Mouse (Mus musculus): ENCODE results near the gene Gm45623. TPM values are rescaled to one million over a fixed set of nuclear protein-coding genes. Genes with fewer than 3 reads are reported as not detected.

The Gm45623 gene
- total and polyA plus RNA-seq, 2 experiments from 2014 or later, result 2.2 to 7.9 TPM

DNA sequence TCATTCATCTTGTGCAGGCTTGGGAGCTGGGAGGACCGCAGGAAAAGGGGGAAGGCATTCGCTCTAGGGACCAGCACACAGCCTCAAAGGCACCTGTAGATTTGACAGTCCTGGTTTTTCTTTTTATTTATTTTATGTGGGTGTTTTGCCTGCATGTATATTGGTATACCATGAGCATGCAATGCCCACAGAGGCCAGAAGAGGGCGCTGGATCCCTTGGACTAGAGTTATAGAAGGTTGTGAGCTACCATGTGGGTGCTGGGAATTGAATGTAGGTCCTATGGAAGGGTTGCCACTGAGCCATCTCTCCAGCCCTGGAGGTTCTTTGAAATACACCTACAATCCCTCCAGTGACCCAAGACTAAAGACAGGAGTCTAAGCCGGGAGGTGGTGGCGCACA, 17.2 kb upstream of the Gm45623 start:
- Histone ChIP-seq H3K27ac (ENCODE audit: low read depth, low read length) (0 out of 2 replicates have a peak overlapping the region, but pooled peaks have one; percentile 12), H3K9ac (replicated peaks; ENCODE audit: low read length, poor library complexity, severe bottlenecking) (no peak overlapping the region), H3K27me3 (ENCODE audit: insufficient read depth, low read length) (no peaks in the 10 kb centered on the region), H3K4me1 (ENCODE audit: insufficient read depth, low read length) (peaks cover 21% of the 10 kb centered on the region), H3K4me3 (ENCODE audit: low read depth, low read length) (no peak overlapping the region), H3K36me3 (ENCODE audit: insufficient read depth, low read length) (no peaks in the 10 kb centered on the region), H3K9me3 (ENCODE audit: low read length) (no peaks in the 10 kb centered on the region), H3K4me2 (ENCODE audit: low read depth, low read length, poor library complexity, severe bottlenecking) (no peak overlapping the region)
- WGBS, result 66% methylated on average over 5 of the region's 5 CpGs
- DNase-seq (ENCODE audit: low spot score) (no peak), ATAC-seq (ENCODE audit: low FRiP score) (no peak)
- TF ChIP-seq CTCF (IDR thresholded peaks at IDR 0.05), result peak; percentile 56

- H3K4me1 ChIP-seq (ENCODE audit: insufficient read depth, low read length), result peaks cover 25% of the 10 kb centered on the region
- no peaks in the 10 kb centered on the region for H3K27me3 ChIP-seq (ENCODE audit: insufficient read depth, low read length)
- DNase-seq (ENCODE audit: low spot score) (peak; percentile 62), ATAC-seq (ENCODE audit: low FRiP score) (no peak)
- no peaks in the 10 kb centered on the region for H3K9me3 ChIP-seq (ENCODE audit: low read length)
- 0 out of 2 replicates have a peak overlapping the region, but pooled peaks have one; percentile 12 for H3K27ac ChIP-seq (ENCODE audit: low read depth, low read length)
- no peak overlapping the region for H3K9ac ChIP-seq (replicated peaks; ENCODE audit: low read length, poor library complexity, severe bottlenecking)
- WGBS, result 23% methylated on average over 1 of the region's 1 CpGs
- TF ChIP-seq CTCF (IDR thresholded peaks at IDR 0.05), result no peak
- no peaks in the 10 kb centered on the region for H3K36me3 ChIP-seq (ENCODE audit: insufficient read depth, low read length)
- no peak overlapping the region for H3K4me3 ChIP-seq (ENCODE audit: low read depth, low read length)
- H3K4me2 ChIP-seq (ENCODE audit: low read depth, low read length, poor library complexity, severe bottlenecking), result no peak overlapping the region
These were observed 16.5 kb upstream of the Gm45623 start for GRCm38 (mm10) chr13:56770136-56770578.

- H3K4me2 ChIP-seq (ENCODE audit: low read depth, low read length, poor library complexity, severe bottlenecking), result no peak overlapping the region
- H3K36me3 ChIP-seq (ENCODE audit: insufficient read depth, low read length), result no peaks in the 10 kb centered on the region
- H3K4me1 ChIP-seq (ENCODE audit: insufficient read depth, low read length), result peaks cover 19% of the 10 kb centered on the region
- WGBS, result 24% methylated on average over 4 of the region's 4 CpGs
- no peaks in the 10 kb centered on the region for H3K27me3 ChIP-seq (ENCODE audit: insufficient read depth, low read length)
- no peak overlapping the region for H3K27ac ChIP-seq (ENCODE audit: low read depth, low read length)
- H3K4me3 ChIP-seq (ENCODE audit: low read depth, low read length), result no peak overlapping the region
- no peak overlapping the region for H3K9ac ChIP-seq (replicated peaks; ENCODE audit: low read length, poor library complexity, severe bottlenecking)
- ATAC-seq (ENCODE audit: low FRiP score) (no peak), DNase-seq (ENCODE audit: low spot score) (no peak)
- TF ChIP-seq CTCF (IDR thresholded peaks at IDR 0.05), result no peak
- H3K9me3 ChIP-seq (ENCODE audit: low read length), result no peaks in the 10 kb centered on the region
These were observed 15.8 kb upstream of the Gm45623 start for GRCm38 (mm10) chr13:56769431-56769830.

GRCm38 (mm10) chr13:56766211-56766610, 12.6 kb upstream of the Gm45623 start:
- H3K36me3 ChIP-seq (ENCODE audit: insufficient read depth, low read length), result no peaks in the 10 kb centered on the region
- no peak overlapping the region for H3K4me3 ChIP-seq (ENCODE audit: low read depth, low read length)
- H3K9me3 ChIP-seq (ENCODE audit: low read length), result no peaks in the 10 kb centered on the region
- no peak overlapping the region for H3K9ac ChIP-seq (replicated peaks; ENCODE audit: low read length, poor library complexity, severe bottlenecking)
- DNase-seq (ENCODE audit: low spot score) (no peak), ATAC-seq (ENCODE audit: low FRiP score) (no peak)
- 44% methylated on average over 5 of the region's 5 CpGs for WGBS
- H3K27me3 ChIP-seq (ENCODE audit: insufficient read depth, low read length), result no peaks in the 10 kb centered on the region; the same call in 1 of the 2 replicates
- no peak overlapping the region for H3K27ac ChIP-seq (ENCODE audit: low read depth, low read length)
- TF ChIP-seq CTCF (IDR thresholded peaks at IDR 0.05), result no peak
- H3K4me2 ChIP-seq (ENCODE audit: low read depth, low read length, poor library complexity, severe bottlenecking), result no peak overlapping the region
- peaks cover 24% of the 10 kb centered on the region for H3K4me1 ChIP-seq (ENCODE audit: insufficient read depth, low read length)

DNA sequence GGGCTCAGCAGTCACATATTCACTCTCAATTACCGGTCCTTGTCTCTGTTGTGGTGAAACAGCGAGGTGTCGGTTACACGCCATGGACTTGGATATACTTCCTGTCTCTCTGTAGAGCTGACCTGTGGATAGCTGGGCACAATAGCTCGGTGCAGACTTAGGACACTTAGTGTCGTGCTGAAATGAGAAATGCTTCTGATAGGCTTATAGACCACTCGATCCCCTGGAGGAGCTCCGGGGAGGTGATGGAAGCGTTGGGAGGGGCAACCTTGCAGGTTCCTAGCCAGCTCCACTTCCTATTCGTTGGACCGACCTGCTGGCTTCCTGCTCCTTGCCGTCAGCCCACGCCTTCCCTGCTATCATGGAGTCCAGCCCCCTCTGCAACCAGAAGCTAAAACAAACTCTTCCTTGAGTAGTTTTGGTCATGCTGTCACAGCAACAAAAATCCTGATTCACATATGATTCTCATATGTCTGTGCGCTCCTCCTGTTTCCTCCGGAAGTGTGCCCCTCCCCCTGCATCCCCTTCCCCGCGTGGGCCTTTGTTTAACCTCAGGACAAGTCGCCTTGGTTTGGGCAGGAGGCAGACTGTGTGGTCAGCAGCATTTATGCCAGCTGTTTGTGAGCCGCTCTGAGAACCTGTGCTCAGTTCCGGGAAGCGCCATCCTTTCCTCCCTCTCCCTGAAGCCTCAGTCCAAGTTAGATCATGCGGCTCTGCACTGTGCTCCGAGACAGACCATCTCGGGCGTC, 11.8 kb upstream of the Gm45623 start:
- H3K27me3 ChIP-seq (ENCODE audit: insufficient read depth, low read length), result no peaks in the 10 kb centered on the region; the same call in 1 of the 2 replicates
- TF ChIP-seq CTCF (IDR thresholded peaks at IDR 0.05), result no peak
- no peak for ATAC-seq (ENCODE audit: low FRiP score)
- H3K36me3 ChIP-seq (ENCODE audit: insufficient read depth, low read length), result no peaks in the 10 kb centered on the region
- WGBS, result 54% methylated on average over 25 of the region's 25 CpGs
- no peak overlapping the region for H3K27ac ChIP-seq (ENCODE audit: low read depth, low read length)
- no peak overlapping the region for H3K9ac ChIP-seq (replicated peaks; ENCODE audit: low read length, poor library complexity, severe bottlenecking)
- no peak overlapping the region for H3K4me2 ChIP-seq (ENCODE audit: low read depth, low read length, poor library complexity, severe bottlenecking)
- H3K9me3 ChIP-seq (ENCODE audit: low read length), result no peaks in the 10 kb centered on the region
- peaks cover 23% of the 10 kb centered on the region for H3K4me1 ChIP-seq (ENCODE audit: insufficient read depth, low read length)
- H3K4me3 ChIP-seq (ENCODE audit: low read depth, low read length), result no peak overlapping the region
- no peak for DNase-seq (ENCODE audit: low spot score)

GRCm38 (mm10) chr13:56762446-56763229, 9.0 kb upstream of the Gm45623 start:
- TF ChIP-seq CTCF (IDR thresholded peaks at IDR 0.05), result no peak
- Histone ChIP-seq H3K4me1 (ENCODE audit: insufficient read depth, low read length) (peaks cover 16% of the 10 kb centered on the region), H3K27me3 (ENCODE audit: insufficient read depth, low read length) (peaks cover 5% of the 10 kb centered on the region; the same call in 1 of the 2 replicates), H3K27ac (ENCODE audit: low read depth, low read length) (no peak overlapping the region), H3K4me2 (ENCODE audit: low read depth, low read length, poor library complexity, severe bottlenecking) (no peak overlapping the region), H3K4me3 (ENCODE audit: low read depth, low read length) (no peak overlapping the region), H3K9ac (replicated peaks; ENCODE audit: low read length, poor library complexity, severe bottlenecking) (no peak overlapping the region), H3K9me3 (ENCODE audit: low read length) (no peaks in the 10 kb centered on the region), H3K36me3 (ENCODE audit: insufficient read depth, low read length) (no peaks in the 10 kb centered on the region)
- 38% methylated on average over 13 of the region's 13 CpGs for WGBS
- ATAC-seq (ENCODE audit: low FRiP score), result no peak
- peak; percentile 65 for DNase-seq (ENCODE audit: low spot score)

Measured in midbrain, postnatal 0 days (tissue).